In genomic region chr7:79577931-79578850, GRCm38 (mm10) we compare ENCODE assay signal across 8 mouse cellular contexts. TPM values are rescaled to one million over a fixed set of nuclear protein-coding genes. Genes with fewer than 3 reads are reported as not detected.
DNase-seq lines count a peak whose midpoint lies in the region; ATAC-seq and TF ChIP-seq lines count a peak whose summit lies in the region.

No protein-coding gene starts in this region.

- no peaks in the 10 kb centered on the region for H3K4me1 ChIP-seq in kidney, adult 2 months (ENCODE audit: control insufficient read depth, insufficient read depth, low read length)
- peaks cover 23% of the 10 kb centered on the region for H3K4me1 ChIP-seq in hindbrain, embryonic 16.5 days (ENCODE audit: control insufficient read depth, insufficient read depth, low read depth, low read length)
- peaks cover 29% of the 10 kb centered on the region for H3K4me1 ChIP-seq in midbrain, embryonic 15.5 days

- peak overlapping the region; percentile 58 for H3K4me2 ChIP-seq in hindbrain, embryonic 16.5 days (ENCODE audit: low read length)
- H3K4me2 ChIP-seq in midbrain, embryonic 15.5 days: peak overlapping the region; percentile 55

- H3K4me3 ChIP-seq in kidney, adult 2 months (ENCODE audit: insufficient read depth, low read depth, low read length): no peak overlapping the region
- H3K4me3 ChIP-seq in hindbrain, embryonic 16.5 days (ENCODE audit: low read length): peak overlapping the region; percentile 30
- H3K4me3 ChIP-seq in midbrain, embryonic 15.5 days: peak overlapping the region; percentile 26; the same call in 1 of the 2 replicates

- WGBS in kidney, adult 2 months: 21% methylated on average over 25 of the region's 25 CpGs
- WGBS in hindbrain, embryonic 16.5 days: 4% methylated on average over 25 of the region's 25 CpGs
- WGBS in midbrain, embryonic 15.5 days: 1% methylated on average over 23 of the region's 25 CpGs

- peak; percentile 10 for DNase-seq in kidney, adult 2 months
- DNase-seq in kidney, postnatal 14 days: no peak
- peak; percentile 55 for DNase-seq in embryo, embryonic 11 days
- no peak for DNase-seq in layer of hippocampus, postnatal 36 days
- DNase-seq in MN1 (ENCODE audit: low spot score): no peak

- H3K27ac ChIP-seq in kidney, adult 2 months (ENCODE audit: insufficient read depth, low read depth, low read length): no peak overlapping the region
- peak overlapping the region; percentile 89 for H3K27ac ChIP-seq in hindbrain, embryonic 16.5 days (ENCODE audit: low read depth, low read length)
- peak overlapping the region; percentile 81 for H3K27ac ChIP-seq in midbrain, embryonic 15.5 days

- no peaks in the 10 kb centered on the region for H3K27me3 ChIP-seq in kidney, adult 2 months (replicated peaks; ENCODE audit: control insufficient read depth, insufficient read depth, low read length)
- no peaks in the 10 kb centered on the region for H3K27me3 ChIP-seq in hindbrain, embryonic 16.5 days (replicated peaks; ENCODE audit: control insufficient read depth, insufficient read depth, low read length)
- no peaks in the 10 kb centered on the region for H3K27me3 ChIP-seq in midbrain, embryonic 15.5 days (replicated peaks)

- TF ChIP-seq CTCF in kidney, adult 2 months (conservative IDR thresholded peaks at IDR 0.05; ENCODE audit: insufficient read depth, insufficient read length, low read depth, low read length): no peak

- no peaks in the 10 kb centered on the region for H3K36me3 ChIP-seq in kidney, adult 2 months (ENCODE audit: control insufficient read depth, insufficient read depth, low read length)
- H3K36me3 ChIP-seq in hindbrain, embryonic 16.5 days (ENCODE audit: control insufficient read depth, insufficient read depth, low read length): no peaks in the 10 kb centered on the region
- H3K36me3 ChIP-seq in midbrain, embryonic 15.5 days (replicated peaks): no peaks in the 10 kb centered on the region

- no peaks in the 10 kb centered on the region for H3K9me3 ChIP-seq in hindbrain, embryonic 16.5 days (ENCODE audit: control insufficient read depth, low read length)
- no peaks in the 10 kb centered on the region for H3K9me3 ChIP-seq in midbrain, embryonic 15.5 days

- peak; percentile 12; the same call in 1 of the 2 replicates for ATAC-seq in hindbrain, embryonic 16.5 days
- peak; percentile 50 for ATAC-seq in midbrain, embryonic 15.5 days (replicated peaks)
- no peak for ATAC-seq in monocyte, adult 5-6 weeks (replicated peaks; ENCODE audit: insufficient number of reproducible peaks, low FRiP score, low TSS enrichment, poor library complexity, severe bottlenecking)

- H3K9ac ChIP-seq in hindbrain, embryonic 16.5 days (ENCODE audit: low read depth, low read length): peak overlapping the region; percentile 62
- no peak overlapping the region; the same call in 1 of the 2 replicates for H3K9ac ChIP-seq in midbrain, embryonic 15.5 days

- no peak for TF ChIP-seq POLR2A in kidney, adult 2 months (IDR thresholded peaks at IDR 0.05; ENCODE audit: low read depth, low read length)

RNA-seq across cellular contexts. Expression of gene Rhcg, which starts 39.3 kb away (rescaled TPM):
- polyA plus RNA-seq in kidney, adult 2 months (2012; rRNA removed): 170 and 188 TPM in 2 replicates
- polyA plus RNA-seq in hindbrain, embryonic 16.5 days (2015; fragmentation: Nextera tagmentation; extraction: Ambion mirVana): 5.5 and 5.7 TPM in 2 replicates
- polyA plus RNA-seq in midbrain, embryonic 15.5 days (2015; fragmentation: Nextera tagmentation; extraction: Ambion mirVana): 1.9 and 2.1 TPM in 2 replicates
- 1 to 10 TPM; 1.1 to 1.2 TPM for total RNA-seq in layer of hippocampus, postnatal 36 days (2021)
- total RNA-seq in monocyte, adult 5-6 weeks (2017): not detected in 3 replicates

Comparison
In these comparisons a context has a peak if more than half of its experiments do, and no peak if none do; other contexts are left out.
1. DNase-seq: peak in kidney, adult 2 months (single experiment) and embryo, embryonic 11 days (single experiment); none in kidney, postnatal 14 days (single experiment), layer of hippocampus, postnatal 36 days (0 of 2) and MN1 (single experiment).
2. RNA of gene Rhcg, which starts 39.3 kb away (polyA plus RNA-seq): 170 to 188 TPM in kidney, adult 2 months; 5.5 to 5.7 TPM in hindbrain, embryonic 16.5 days and 1.9 to 2.1 TPM in midbrain, embryonic 15.5 days; every median in the first group is over 10 times any median in the second.